9 mouse cellular contexts compared by ENCODE assay signal in genomic region chr6:134887008-134887407, GRCm38 (mm10). TPM values are rescaled to one million over a fixed set of nuclear protein-coding genes. Genes with fewer than 3 reads are reported as not detected.
A peak's percentile ranks its signal among the peaks of the same experiment; 100 is the strongest.
DNase-seq lines count a peak whose midpoint lies in the region; ATAC-seq and TF ChIP-seq lines count a peak whose summit lies in the region.
"Had no signal": no experiment of that assay in that cellular context is flagged by ENCODE, and none has a peak within 500 bp of the region (broad histone marks: within the 10 kb centered on the region; RNA-seq: fewer than 3 reads in every experiment).

No protein-coding gene starts in this region.

- H3K9me3 ChIP-seq in intestine, embryonic 14.5 days (ENCODE audit: control insufficient read depth, low read length) = no peaks in the 10 kb centered on the region
- no peaks in the 10 kb centered on the region for H3K9me3 ChIP-seq in intestine, postnatal 0 days (ENCODE audit: control insufficient read depth)
- no peaks in the 10 kb centered on the region for H3K9me3 ChIP-seq in hindbrain, embryonic 10.5 days
- H3K9me3 ChIP-seq in midbrain, postnatal 0 days (ENCODE audit: low read length) = no peaks in the 10 kb centered on the region

- H3K27ac ChIP-seq in intestine, embryonic 14.5 days (ENCODE audit: low read depth) = no peak overlapping the region
- H3K27ac ChIP-seq in intestine, postnatal 0 days (ENCODE audit: low read depth, low read length) = no peak overlapping the region
- peak overlapping the region; percentile 89 for H3K27ac ChIP-seq in hindbrain, embryonic 10.5 days
- H3K27ac ChIP-seq in midbrain, postnatal 0 days (ENCODE audit: low read depth, low read length) = peak overlapping the region; percentile 90

- ATAC-seq in intestine, embryonic 14.5 days (replicated peaks; ENCODE audit: low FRiP score, low TSS enrichment, low read depth) = no peak
- no peak for ATAC-seq in intestine, postnatal 0 days
- ATAC-seq in midbrain, postnatal 0 days (ENCODE audit: low FRiP score) = peak; percentile 26; the same call in 1 of the 2 replicates
- ATAC-seq: CD4-positive, CD25-positive, alpha-beta regulatory T cell, adult 4 months had no signal

- no peaks in the 10 kb centered on the region; the same call in 1 of the 2 replicates for H3K4me1 ChIP-seq in intestine, embryonic 14.5 days (replicated peaks; ENCODE audit: control insufficient read depth, insufficient read depth, low read length)
- H3K4me1 ChIP-seq in intestine, postnatal 0 days (replicated peaks; ENCODE audit: control insufficient read depth, insufficient read depth, low read length) = no peaks in the 10 kb centered on the region
- H3K4me1 ChIP-seq in hindbrain, embryonic 10.5 days (replicated peaks) = peaks cover 37% of the 10 kb centered on the region
- peaks cover 25% of the 10 kb centered on the region for H3K4me1 ChIP-seq in midbrain, postnatal 0 days (ENCODE audit: insufficient read depth, low read length)

- TF ChIP-seq CTCF in intestine, postnatal 0 days (IDR thresholded peaks at IDR 0.05; ENCODE audit: low read depth) = no peak
- TF ChIP-seq CTCF in midbrain, postnatal 0 days (IDR thresholded peaks at IDR 0.05) = no peak

- peak overlapping the region; percentile 22; the same call in 1 of the 2 replicates for H3K4me3 ChIP-seq in intestine, embryonic 14.5 days (ENCODE audit: low read depth, low read length)
- no peak overlapping the region for H3K4me3 ChIP-seq in intestine, postnatal 0 days (ENCODE audit: low read depth, low read length)
- peak overlapping the region; percentile 64 for H3K4me3 ChIP-seq in hindbrain, embryonic 10.5 days
- H3K4me3 ChIP-seq in midbrain, postnatal 0 days (ENCODE audit: low read depth, low read length) = peak overlapping the region; percentile 57

- WGBS in intestine, embryonic 14.5 days = 49% methylated on average over 5 of the region's 5 CpGs
- WGBS in intestine, postnatal 0 days = 46% methylated on average over 5 of the region's 5 CpGs
- 27% methylated on average over 5 of the region's 5 CpGs for WGBS in hindbrain, embryonic 10.5 days
- 6% methylated on average over 5 of the region's 5 CpGs for WGBS in midbrain, postnatal 0 days

- H3K27me3 ChIP-seq in intestine, embryonic 14.5 days (replicated peaks; ENCODE audit: control insufficient read depth, insufficient read depth, low read length) = no peaks in the 10 kb centered on the region
- no peaks in the 10 kb centered on the region for H3K27me3 ChIP-seq in intestine, postnatal 0 days (replicated peaks; ENCODE audit: control insufficient read depth, insufficient read depth, low read length)
- no peaks in the 10 kb centered on the region for H3K27me3 ChIP-seq in hindbrain, embryonic 10.5 days (ENCODE audit: insufficient read depth, poor library complexity, severe bottlenecking)
- H3K27me3 ChIP-seq in midbrain, postnatal 0 days (ENCODE audit: insufficient read depth, low read length) = no peaks in the 10 kb centered on the region

- no peak overlapping the region for H3K9ac ChIP-seq in intestine, embryonic 14.5 days (ENCODE audit: low read length)
- H3K9ac ChIP-seq in intestine, postnatal 0 days (ENCODE audit: low read depth, low read length) = no peak overlapping the region
- H3K9ac ChIP-seq in midbrain, postnatal 0 days (replicated peaks; ENCODE audit: low read length, poor library complexity, severe bottlenecking) = peak overlapping the region; percentile 77

- DNase-seq in intestine, embryonic 14.5 days (ENCODE audit: low spot score) = no peak
- DNase-seq in cerebellum, adult 9-10 months = peak; percentile 68
- peak; percentile 8 for DNase-seq in hindbrain, embryonic 10.5 days (ENCODE audit: low spot score)
- DNase-seq in midbrain, postnatal 0 days (ENCODE audit: low spot score) = peak; percentile 50
- no peak for DNase-seq in lung, postnatal 25 days (ENCODE audit: low spot score)
- no peak for DNase-seq in natural killer cell, adult 2 months (ENCODE audit: low spot score in 2 of 2)
- no peak for DNase-seq in thymus, postnatal 14 days

- 0 out of 2 replicates have a peak, but pooled peaks cover under 1% of the 10 kb centered on the region for H3K36me3 ChIP-seq in intestine, embryonic 14.5 days (ENCODE audit: control insufficient read depth, insufficient read depth, low read length)
- H3K36me3 ChIP-seq in intestine, postnatal 0 days (ENCODE audit: control insufficient read depth, insufficient read depth) = no peaks in the 10 kb centered on the region; the same call in 1 of the 2 replicates
- H3K36me3 ChIP-seq in hindbrain, embryonic 10.5 days = peaks cover 31% of the 10 kb centered on the region
- no peaks in the 10 kb centered on the region for H3K36me3 ChIP-seq in midbrain, postnatal 0 days (ENCODE audit: insufficient read depth, low read length)

- peak overlapping the region; percentile 34 for H3K4me2 ChIP-seq in intestine, embryonic 14.5 days (ENCODE audit: low read length)
- no peak overlapping the region for H3K4me2 ChIP-seq in intestine, postnatal 0 days (replicated peaks; ENCODE audit: low read depth)
- peak overlapping the region; percentile 51 for H3K4me2 ChIP-seq in midbrain, postnatal 0 days (ENCODE audit: low read depth, low read length, poor library complexity, severe bottlenecking)

RNA-seq across cellular contexts. Expression of gene Gpr19, which starts 11.4 kb away (rescaled TPM):
- 10.7 and 11.1 TPM in 2 replicates for polyA plus RNA-seq in intestine, embryonic 14.5 days (2014; fragmentation: Nextera tagmentation; extraction: Ambion mirVana)
- polyA plus RNA-seq in intestine, postnatal 0 days (2015; fragmentation: Nextera tagmentation; extraction: Ambion mirVana) = 6.5 and 7.3 TPM in 2 replicates
- polyA plus RNA-seq in hindbrain, embryonic 10.5 days (2016; fragmentation: Nextera tagmentation; extraction: Ambion mirVana) = 24.7 and 29.9 TPM in 2 replicates
- total RNA-seq in midbrain, postnatal 0 days (2014; rRNA removed) = 32.1 and 34.2 TPM in 2 replicates
- 38.5 and 41.6 TPM in 2 replicates for polyA plus RNA-seq in midbrain, postnatal 0 days (2015; fragmentation: Nextera tagmentation; extraction: Ambion mirVana)

RNA-seq across cellular contexts. Expression of gene Cdkn1b, which starts 33.2 kb away (rescaled TPM):
- polyA plus RNA-seq in intestine, embryonic 14.5 days (2014; fragmentation: Nextera tagmentation; extraction: Ambion mirVana) = 15.8 and 16.0 TPM in 2 replicates
- polyA plus RNA-seq in intestine, postnatal 0 days (2015; fragmentation: Nextera tagmentation; extraction: Ambion mirVana) = 14.8 and 15.3 TPM in 2 replicates
- 17.2 and 17.7 TPM in 2 replicates for polyA plus RNA-seq in hindbrain, embryonic 10.5 days (2016; fragmentation: Nextera tagmentation; extraction: Ambion mirVana)
- total RNA-seq in midbrain, postnatal 0 days (2014; rRNA removed) = 48.5 and 58.8 TPM in 2 replicates
- polyA plus RNA-seq in midbrain, postnatal 0 days (2015; fragmentation: Nextera tagmentation; extraction: Ambion mirVana) = 23.9 and 25.6 TPM in 2 replicates

RNA-seq across cellular contexts. Expression of gene Crebl2, which starts 57.1 kb away (rescaled TPM):
- 2.3 and 2.4 TPM in 2 replicates for polyA plus RNA-seq in intestine, embryonic 14.5 days (2014; fragmentation: Nextera tagmentation; extraction: Ambion mirVana)
- polyA plus RNA-seq in intestine, postnatal 0 days (2015; fragmentation: Nextera tagmentation; extraction: Ambion mirVana) = 4.6 and 4.9 TPM in 2 replicates
- 1.2 and 1.4 TPM in 2 replicates for polyA plus RNA-seq in hindbrain, embryonic 10.5 days (2016; fragmentation: Nextera tagmentation; extraction: Ambion mirVana)
- 7.0 and 10.0 TPM in 2 replicates for total RNA-seq in midbrain, postnatal 0 days (2014; rRNA removed)
- 2.6 and 3.5 TPM in 2 replicates for polyA plus RNA-seq in midbrain, postnatal 0 days (2015; fragmentation: Nextera tagmentation; extraction: Ambion mirVana)

Comparison
In these comparisons a context has a peak if more than half of its experiments do, and no peak if none do; other contexts are left out.
1. DNase-seq: peak in cerebellum, adult 9-10 months (single experiment), hindbrain, embryonic 10.5 days (single experiment) and midbrain, postnatal 0 days (single experiment); none in intestine, embryonic 14.5 days (single experiment), lung, postnatal 25 days (single experiment), natural killer cell, adult 2 months (0 of 2) and thymus, postnatal 14 days (single experiment).
2. H3K27ac ChIP-seq: peak in hindbrain, embryonic 10.5 days (single experiment) and midbrain, postnatal 0 days (single experiment); none in intestine, embryonic 14.5 days (single experiment) and intestine, postnatal 0 days (single experiment).